Mouse (Mus musculus) limb, embryonic 12.5 days (tissue): ENCODE data around the gene Tprkb. TPM values are rescaled to one million over a fixed set of nuclear protein-coding genes. Genes with fewer than 3 reads are reported as not detected.
"Not testable (repeated sequence)": the region's sequence is repeated elsewhere in the genome, so short reads cannot be mapped to it uniquely, and the experiment has no call there.

Experiments used
- ATAC-seq: fragments of 200-750 bp; cut with Nextera tagmentation; 2 replicates; pipeline ENCODE4 v1.8.0; 2017; ENCODE audit warnings: low read depth, moderate TSS enrichment; ENCODE audit not compliant: insufficient number of reproducible peaks, insufficient read depth, low FRiP score, low TSS enrichment
- H3K27ac ChIP-seq: fragments of 300-500 bp; sonication (generic); 2 replicates; pipeline ENCODE4 v1.5.1; 2016; ENCODE audit warnings: mild to moderate bottlenecking, moderate library complexity
- H3K27me3 ChIP-seq: fragments of 300-500 bp; sonication (generic); 2 replicates; pipeline ENCODE4 v1.6.1; 2016; ENCODE audit warnings: mild to moderate bottlenecking, moderate library complexity
- H3K36me3 ChIP-seq: fragments of 300-500 bp; sonication (generic); 2 replicates; pipeline ENCODE4 v1.6.1; 2016; ENCODE audit warnings: mild to moderate bottlenecking, moderate library complexity
- H3K4me1 ChIP-seq: fragments of 300-500 bp; sonication (generic); replicated peaks from 2 replicates; pipeline ENCODE4 v1.6.1; 2016
- H3K4me2 ChIP-seq: fragments of 300-500 bp; sonication (generic); 2 replicates; pipeline ENCODE4 v1.6.1; 2016; ENCODE audit warnings: mild to moderate bottlenecking, moderate library complexity
- H3K4me3 ChIP-seq: fragments of 300-500 bp; sonication (generic); replicated peaks from 2 replicates; pipeline ENCODE4 v1.5.1; 2016; ENCODE audit warnings: mild to moderate bottlenecking
- H3K9ac ChIP-seq: fragments of 300-500 bp; sonication (generic); replicated peaks from 2 replicates; pipeline ENCODE4 v1.6.1; 2016; ENCODE audit warnings: mild to moderate bottlenecking, moderate library complexity
- H3K9me3 ChIP-seq: fragments of 300-500 bp; sonication (generic); 2 replicates; pipeline ENCODE4 v1.6.1; 2016; ENCODE audit warnings: mild to moderate bottlenecking, moderate library complexity
- WGBS: fragments of 180-500 bp; shearing (Covaris S2); methylation state at CpG from one replicate; pipeline ENCODE4 v1.1.7; 2016; 5-methylcytosine and 5-hydroxymethylcytosine counted together
- polyA plus RNA-seq: library from polyadenylated mRNA; unstranded; fragments of >200 nt; fragmentation: Nextera tagmentation; extraction: Ambion mirVana; gene quantifications from 2 replicates; pipeline ENCODE4 v1.2.1, GENCODE M21; 2016

Tprkb gene
- polyA plus RNA-seq, 1 experiment from 2014 or later, result 36.6 TPM

DNA sequence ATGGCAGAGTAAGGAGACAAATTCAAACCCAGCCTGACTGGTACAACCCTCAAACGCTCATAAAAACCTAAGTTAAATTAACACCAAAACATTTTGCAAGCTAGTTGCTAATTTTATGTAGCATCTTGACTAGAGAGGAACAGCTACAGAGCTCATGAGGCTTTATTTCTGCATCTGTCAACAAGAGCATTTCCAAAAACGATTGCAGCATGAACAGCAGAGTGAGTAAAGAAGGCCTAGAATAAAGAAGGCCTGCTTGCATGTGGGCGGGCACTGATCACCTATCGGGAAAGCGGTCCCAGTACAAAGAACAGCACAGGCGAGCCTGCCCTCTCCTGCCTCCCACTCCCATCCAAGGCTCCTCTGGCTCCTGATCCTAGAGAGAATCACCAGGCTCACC is 36.9 kb downstream of the Tprkb start:
- ATAC-seq, result no peak
- no peak overlapping the region for H3K4me3 ChIP-seq
- H3K4me1 ChIP-seq, result no peaks in the 10 kb centered on the region
- peaks cover 99% of the 10 kb centered on the region for H3K36me3 ChIP-seq
- no peak overlapping the region for H3K27ac ChIP-seq
- no peak overlapping the region for H3K4me2 ChIP-seq
- H3K9ac ChIP-seq, result no peak overlapping the region
- WGBS, result 86% methylated on average over 6 of the region's 6 CpGs
- no peaks in the 10 kb centered on the region for H3K9me3 ChIP-seq
- H3K27me3 ChIP-seq, result no peaks in the 10 kb centered on the region

DNA sequence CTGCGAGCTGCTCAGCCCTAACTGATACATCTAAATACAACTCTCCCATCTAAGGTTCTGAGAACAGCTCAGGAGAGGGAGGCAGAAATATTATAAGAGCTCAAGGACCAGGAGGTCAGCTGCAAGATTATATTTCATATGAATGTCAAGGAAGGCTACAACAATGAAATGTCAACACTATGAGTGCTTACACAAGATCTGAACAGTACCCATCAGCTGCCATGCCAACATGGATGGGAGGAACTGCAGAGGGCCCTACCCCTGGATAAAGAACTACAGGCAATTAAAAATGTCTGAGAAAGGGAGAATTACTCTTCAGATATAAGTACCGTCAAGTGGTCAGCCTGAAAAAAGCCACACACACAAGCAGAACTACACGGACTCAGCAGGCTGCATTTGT is 45.9 kb downstream of the Tprkb start:
- ATAC-seq, result no peak
- H3K36me3 ChIP-seq, result peaks cover 63% of the 10 kb centered on the region
- H3K4me3 ChIP-seq, result no peak overlapping the region
- no peak overlapping the region for H3K4me2 ChIP-seq
- WGBS, result 93% methylated on average over 3 of the region's 3 CpGs
- H3K9me3 ChIP-seq, result no peaks in the 10 kb centered on the region
- no peaks in the 10 kb centered on the region for H3K27me3 ChIP-seq
- H3K27ac ChIP-seq, result no peak overlapping the region
- no peak overlapping the region for H3K9ac ChIP-seq
- H3K4me1 ChIP-seq, result peaks cover 12% of the 10 kb centered on the region

DNA sequence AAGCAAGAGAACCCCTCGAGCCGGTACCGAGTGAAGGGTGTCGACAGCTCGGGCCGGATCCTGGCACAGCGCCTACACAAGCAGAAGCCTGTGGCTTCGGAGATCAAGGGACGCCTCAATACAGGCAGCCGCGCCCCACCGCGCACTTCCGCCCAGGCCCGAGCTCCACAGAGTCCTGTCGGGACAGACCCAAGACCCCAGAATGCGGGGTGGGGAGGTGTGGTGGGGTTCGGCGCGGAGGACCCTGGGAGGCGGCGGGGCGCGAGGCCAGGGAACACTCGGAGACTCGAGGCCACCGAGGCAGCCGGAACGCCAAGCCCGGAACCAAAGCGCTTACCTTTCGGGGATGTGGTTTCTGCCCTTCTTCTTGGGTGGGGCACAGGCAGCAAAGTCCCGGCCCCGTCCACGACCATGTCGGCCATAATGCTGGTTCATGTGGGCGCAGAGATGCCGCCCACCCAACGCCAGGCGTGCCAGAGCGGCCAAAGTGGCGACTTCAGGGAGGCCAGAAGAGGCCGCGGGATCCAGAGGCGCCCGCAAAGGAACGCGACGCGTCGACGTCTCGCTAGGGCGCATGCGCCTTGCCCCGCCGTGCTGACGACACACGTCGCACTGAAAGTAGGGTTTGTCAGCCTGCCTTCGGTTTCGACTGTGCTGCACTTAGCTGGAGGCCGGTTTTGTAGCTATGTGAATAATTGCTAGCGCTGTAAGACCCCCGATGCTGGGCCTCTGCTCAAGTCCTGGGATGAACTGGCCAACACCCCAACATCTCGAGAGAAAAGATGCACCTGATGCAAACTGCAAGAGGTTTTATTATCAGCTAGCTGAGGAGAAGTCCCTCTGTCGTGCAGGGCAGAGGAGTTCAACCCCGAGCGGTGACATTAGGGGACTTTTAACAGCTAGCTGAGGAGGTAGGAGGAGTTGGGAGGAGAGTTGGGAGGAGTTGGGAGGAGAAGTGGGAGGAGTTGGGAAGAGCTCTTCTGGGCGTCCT is 49.7 kb downstream of the Tprkb start, which contains the start of gene Dusp11:
Gene Dusp11, minus strand, starts transcription at position 567 of the 991 bp plus-strand sequence.
- no peaks in the 10 kb centered on the region for H3K27me3 ChIP-seq
- 0% methylated on average over 70 of the region's 70 CpGs for WGBS
- H3K27ac ChIP-seq, result peak within 1 kb of the TSS; percentile 98
- H3K4me1 ChIP-seq, result peaks cover 13% of the 10 kb centered on the region
- no peaks in the 10 kb centered on the region for H3K9me3 ChIP-seq
- H3K9ac ChIP-seq, result peak within 1 kb of the TSS; percentile 87
- H3K4me2 ChIP-seq, result peak within 1 kb of the TSS; percentile 73
- ATAC-seq, result peak; percentile 96
- H3K4me3 ChIP-seq, result peak within 1 kb of the TSS; percentile 86
- peaks cover 29% of the 10 kb centered on the region for H3K36me3 ChIP-seq

DNA sequence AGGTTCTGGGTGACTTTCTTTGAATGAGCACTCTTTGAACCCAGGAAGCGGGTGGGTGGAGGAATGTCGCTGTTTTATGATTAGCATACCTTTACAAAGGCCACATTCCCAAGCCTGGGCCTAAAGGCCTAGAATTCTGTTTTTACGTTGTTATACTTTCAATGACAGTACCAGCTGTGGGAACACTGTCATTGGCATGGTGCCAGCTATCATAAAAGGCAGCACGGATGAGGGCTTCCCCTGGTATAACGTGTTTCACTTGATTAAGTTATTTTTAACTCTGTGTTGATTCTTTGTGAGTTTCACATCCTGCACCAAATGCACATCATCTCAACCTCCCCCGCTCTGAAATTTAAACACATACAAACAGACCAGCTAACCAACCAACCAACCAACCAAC is 54.4 kb downstream of the Tprkb start:
- not testable (repeated sequence) for H3K27me3 ChIP-seq, H3K9me3 ChIP-seq, ATAC-seq, H3K9ac ChIP-seq, H3K4me2 ChIP-seq, H3K4me1 ChIP-seq, H3K27ac ChIP-seq, H3K36me3 ChIP-seq, H3K4me3 ChIP-seq
- WGBS, result 45% methylated on average over 6 of the region's 6 CpGs

DNA sequence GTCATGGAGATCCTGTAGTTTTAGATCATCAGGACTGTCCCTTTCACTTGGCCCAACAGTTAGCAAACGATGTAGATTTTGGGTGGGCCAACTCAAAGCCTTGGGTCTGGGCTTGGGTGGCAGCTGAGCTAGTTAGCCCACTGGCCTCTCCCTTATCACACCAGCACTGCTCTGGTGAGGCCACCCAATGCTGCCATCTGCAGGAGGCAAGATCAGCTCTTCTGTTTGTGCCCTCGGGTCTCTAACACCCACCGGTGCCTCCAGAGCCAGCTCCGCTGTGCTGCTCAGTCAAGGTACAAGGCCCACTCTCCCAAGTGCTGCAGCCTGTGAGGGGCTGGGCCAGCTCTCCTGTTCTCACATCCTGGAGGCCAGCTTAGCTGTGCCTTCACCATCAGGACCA is 55.0 kb downstream of the Tprkb start:
- no peak for ATAC-seq
- H3K27ac ChIP-seq, result no peak overlapping the region
- no peaks in the 10 kb centered on the region for H3K27me3 ChIP-seq
- WGBS, result 71% methylated on average over 4 of the region's 4 CpGs
- H3K9me3 ChIP-seq, result no peaks in the 10 kb centered on the region
- no peaks in the 10 kb centered on the region for H3K36me3 ChIP-seq
- H3K4me1 ChIP-seq, result 0 out of 2 replicates have a peak, but pooled peaks cover 3% of the 10 kb centered on the region
- no peak overlapping the region for H3K4me3 ChIP-seq
- no peak overlapping the region for H3K4me2 ChIP-seq
- H3K9ac ChIP-seq, result no peak overlapping the region

DNA sequence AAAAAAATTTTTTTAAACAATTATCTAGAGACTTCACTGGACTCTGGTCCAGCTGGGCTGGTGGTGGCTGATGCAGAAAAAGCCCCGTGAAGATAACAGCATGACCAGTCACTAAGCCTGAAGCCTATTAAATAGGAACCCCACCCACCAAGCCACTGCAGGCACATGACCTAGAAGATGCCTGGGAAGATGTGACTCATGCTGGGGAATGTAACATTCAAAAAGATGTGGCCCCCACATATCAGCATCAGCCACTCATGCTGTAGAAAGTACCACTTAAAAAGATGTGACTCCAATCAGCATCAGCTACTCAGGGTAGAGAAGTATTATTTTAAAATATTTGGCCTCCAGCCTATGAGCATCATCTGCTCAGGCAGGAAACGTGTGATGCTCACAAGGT is 58.2 kb downstream of the Tprkb start:
- Histone ChIP-seq H3K4me2 (no peak overlapping the region), H3K4me3 (no peak overlapping the region), H3K27ac (no peak overlapping the region), H3K4me1 (no peaks in the 10 kb centered on the region), H3K9me3 (no peaks in the 10 kb centered on the region), H3K27me3 (no peaks in the 10 kb centered on the region; the same call in 1 of the 2 replicates), H3K36me3 (no peaks in the 10 kb centered on the region), H3K9ac (no peak overlapping the region)
- 73% methylated on average over 2 of the region's 2 CpGs for WGBS
- ATAC-seq, result no peak

DNA sequence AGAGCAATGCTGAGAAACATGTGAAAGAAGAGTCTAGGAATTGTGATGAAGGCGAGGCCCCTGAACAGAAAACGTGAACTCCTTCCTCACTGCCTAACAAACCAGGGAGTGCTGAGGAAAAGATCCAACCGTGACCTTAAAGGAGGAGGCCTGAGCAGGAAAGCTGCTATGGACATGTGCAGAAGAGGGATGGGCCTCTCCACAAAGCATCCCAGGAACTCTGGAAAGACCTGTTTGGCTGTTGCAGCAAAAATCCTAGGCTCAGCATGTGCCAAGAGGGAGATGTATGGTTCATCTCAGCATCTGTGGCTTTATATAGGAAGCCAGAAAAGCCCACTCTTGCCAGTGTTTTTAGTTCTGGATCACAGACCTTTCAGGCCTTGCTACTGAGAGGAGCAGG is 61.0 kb downstream of the Tprkb start:
- no peak overlapping the region for H3K27ac ChIP-seq
- no peak for ATAC-seq
- H3K9ac ChIP-seq, result no peak overlapping the region
- 78% methylated on average over 3 of the region's 3 CpGs for WGBS
- H3K4me3 ChIP-seq, result no peak overlapping the region
- no peaks in the 10 kb centered on the region for H3K36me3 ChIP-seq
- no peaks in the 10 kb centered on the region; the same call in 1 of the 2 replicates for H3K27me3 ChIP-seq
- H3K4me2 ChIP-seq, result no peak overlapping the region
- H3K9me3 ChIP-seq, result no peaks in the 10 kb centered on the region
- no peaks in the 10 kb centered on the region for H3K4me1 ChIP-seq

DNA sequence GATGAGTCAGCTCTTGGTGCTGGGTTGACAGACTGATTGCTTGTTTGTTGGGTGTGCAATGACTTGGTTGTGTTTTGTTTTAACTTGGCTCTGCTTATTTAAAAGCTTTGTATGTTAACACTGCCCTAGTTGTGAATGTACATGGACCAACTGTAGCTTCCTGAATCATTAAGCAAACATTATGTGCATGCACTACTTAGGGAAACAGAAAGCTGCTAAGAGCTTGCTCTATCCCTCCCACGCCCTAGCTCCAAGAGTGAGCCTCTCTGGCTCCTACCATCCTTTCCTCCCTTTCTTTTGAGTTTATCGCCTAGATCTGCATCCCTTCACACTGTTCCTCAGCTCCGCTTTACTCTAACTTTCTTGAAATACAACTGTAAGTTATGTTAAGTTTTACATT is 61.7 kb downstream of the Tprkb start:
- H3K4me2 ChIP-seq, result no peak overlapping the region
- ATAC-seq, result no peak
- no peaks in the 10 kb centered on the region for H3K36me3 ChIP-seq
- no peaks in the 10 kb centered on the region; the same call in 1 of the 2 replicates for H3K27me3 ChIP-seq
- 0 out of 2 replicates have a peak, but pooled peaks cover 1% of the 10 kb centered on the region for H3K9me3 ChIP-seq
- 69% methylated on average over 3 of the region's 3 CpGs for WGBS
- no peak overlapping the region for H3K9ac ChIP-seq
- H3K4me1 ChIP-seq, result no peaks in the 10 kb centered on the region
- H3K4me3 ChIP-seq, result no peak overlapping the region
- no peak overlapping the region for H3K27ac ChIP-seq

DNA sequence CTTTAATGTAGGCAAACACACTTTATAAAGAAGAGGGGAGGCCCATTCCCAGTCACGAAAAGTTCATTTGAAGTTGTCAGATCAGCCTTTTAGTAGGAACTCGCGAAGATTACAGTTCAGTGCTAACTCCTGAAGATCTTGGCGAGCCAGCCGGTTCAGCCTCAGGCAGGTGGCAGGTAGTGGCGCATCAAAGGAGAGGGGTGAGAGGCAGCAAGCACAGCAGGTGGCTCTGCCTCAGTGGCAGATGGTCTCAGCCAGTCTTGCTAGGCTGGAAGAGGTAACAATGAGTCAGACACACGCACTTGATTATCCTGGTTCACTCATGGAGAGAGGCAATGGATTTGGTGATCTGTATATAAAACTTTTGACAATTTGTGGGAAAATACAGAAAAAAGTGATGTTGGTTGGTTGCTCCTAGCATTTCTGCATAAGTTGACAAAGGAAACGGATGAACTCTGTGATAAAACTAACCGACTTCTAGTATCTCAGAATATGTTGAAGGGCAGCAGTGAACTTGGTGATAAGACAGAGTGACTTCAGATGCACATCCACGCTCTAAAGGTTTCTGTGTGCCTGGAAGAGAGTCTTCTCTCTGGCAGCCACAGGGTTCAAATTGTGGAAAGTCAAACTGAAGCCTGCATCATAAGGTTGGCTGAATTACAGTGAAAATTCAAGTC is 63.4 kb downstream of the Tprkb start:
- 43% methylated on average over 10 of the region's 10 CpGs for WGBS
- Histone ChIP-seq H3K4me3 (no peak overlapping the region), H3K27ac (no peak overlapping the region), H3K36me3 (no peaks in the 10 kb centered on the region), H3K9me3 (peaks cover 8% of the 10 kb centered on the region), H3K9ac (no peak overlapping the region), H3K4me1 (no peaks in the 10 kb centered on the region), H3K4me2 (no peak overlapping the region), H3K27me3 (no peaks in the 10 kb centered on the region; the same call in 1 of the 2 replicates)
- ATAC-seq, result no peak

DNA sequence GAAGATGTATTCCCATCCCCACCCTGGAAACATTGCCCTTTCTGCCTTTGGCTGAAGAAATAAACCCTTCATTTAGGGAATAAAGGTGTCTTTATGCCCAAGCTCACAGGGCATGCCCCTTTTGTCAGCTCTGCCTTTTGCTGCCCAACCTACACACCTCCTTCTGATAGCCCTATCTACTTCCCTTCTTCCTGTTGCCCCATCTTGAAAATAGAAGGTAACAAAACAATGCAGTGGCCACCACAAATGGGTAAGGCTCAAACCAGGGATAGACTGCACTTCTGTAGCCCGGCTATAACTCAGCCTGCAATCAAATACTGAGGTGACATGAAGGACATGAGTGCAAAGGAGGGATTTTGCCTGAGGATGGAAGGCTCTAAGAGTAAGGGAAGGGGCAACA is 64.1 kb downstream of the Tprkb start:
- ATAC-seq, result no peak
- H3K4me3 ChIP-seq, result no peak overlapping the region
- 86% methylated on average over 1 of the region's 1 CpGs for WGBS
- H3K36me3 ChIP-seq, result no peaks in the 10 kb centered on the region
- H3K4me2 ChIP-seq, result no peak overlapping the region
- no peaks in the 10 kb centered on the region; the same call in 1 of the 2 replicates for H3K27me3 ChIP-seq
- H3K9me3 ChIP-seq, result peaks cover 8% of the 10 kb centered on the region
- H3K9ac ChIP-seq, result no peak overlapping the region
- H3K4me1 ChIP-seq, result no peaks in the 10 kb centered on the region
- no peak overlapping the region for H3K27ac ChIP-seq

DNA sequence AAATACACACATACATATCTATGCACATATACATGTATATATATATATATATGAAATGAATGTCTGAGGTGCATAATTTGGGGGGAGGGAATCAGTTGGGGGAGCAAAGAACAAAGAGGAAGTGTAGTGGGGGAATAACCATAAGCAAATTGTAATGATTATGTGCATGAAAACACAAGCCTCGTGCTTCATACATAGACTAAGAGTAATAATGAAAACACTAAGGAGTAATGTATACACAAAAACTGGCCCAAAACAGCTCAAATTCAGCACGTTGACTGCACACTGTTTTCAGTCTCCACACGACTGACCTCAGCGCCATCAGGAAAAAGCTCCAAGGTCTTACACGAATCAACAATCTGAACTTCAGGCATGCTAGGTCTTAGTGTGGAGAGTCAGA is 64.6 kb downstream of the Tprkb start:
- Histone ChIP-seq H3K4me3 (no peak overlapping the region), H3K27ac (no peak overlapping the region), H3K9me3 (peaks cover 8% of the 10 kb centered on the region), H3K27me3 (no peaks in the 10 kb centered on the region; the same call in 1 of the 2 replicates), H3K9ac (no peak overlapping the region), H3K36me3 (no peaks in the 10 kb centered on the region), H3K4me1 (no peaks in the 10 kb centered on the region), H3K4me2 (no peak overlapping the region)
- no peak for ATAC-seq
- 92% methylated on average over 5 of the region's 5 CpGs for WGBS
